Mouse (Mus musculus) CH12.LX (cell line): Measurements from ENCODE around the gene AW549877.

ENCODE experiments used
- CTCF ChIP-seq, 2 experiments: IDR thresholded peaks in 1 of 2; conservative IDR thresholded peaks in 1 of 2; 2 replicates each; pipeline ENCODE4 v1.5.1; 2011 to 2012; ENCODE audit warnings: low read depth in 2 of 2, low read length in 2 of 2, improper control_type of control experiment in 1 of 2, inconsistent platforms in 1 of 2, mild to moderate bottlenecking in 1 of 2, moderate library complexity in 1 of 2
- E2F4 ChIP-seq: IDR thresholded peaks from 2 replicates; pipeline ENCODE4 v1.6.1; 2011; ENCODE audit warnings: low read depth, low read length, improper control_type of control experiment; ENCODE audit not compliant: insufficient replicate concordance
- EP300 ChIP-seq: IDR thresholded peaks from 2 replicates; pipeline ENCODE4 v1.6.1; 2011; ENCODE audit warnings: low read length, improper control_type of control experiment
- HCFC1 ChIP-seq: IDR thresholded peaks from 2 replicates; pipeline ENCODE4 v1.6.1; 2012; ENCODE audit warnings: low read depth, mild to moderate bottlenecking, inconsistent platforms, low read length, improper control_type of control experiment
- JUN ChIP-seq: IDR thresholded peaks from 2 replicates; pipeline ENCODE4 v1.6.1; 2011; ENCODE audit warnings: low read depth, mild to moderate bottlenecking, low read length, improper control_type of control experiment, moderate library complexity; ENCODE audit not compliant: insufficient read depth
- KAT2A ChIP-seq: IDR thresholded peaks from 2 replicates; pipeline ENCODE4 v1.6.1; 2012; ENCODE audit warnings: low read length, improper control_type of control experiment, inconsistent platforms; ENCODE audit not compliant: insufficient replicate concordance
- MAZ ChIP-seq: IDR thresholded peaks from 2 replicates; pipeline ENCODE4 v1.6.1; 2012; ENCODE audit warnings: low read depth, mild to moderate bottlenecking, inconsistent platforms, low read length, improper control_type of control experiment, moderate library complexity
- NELFE ChIP-seq: IDR thresholded peaks from 2 replicates; pipeline ENCODE4 v1.6.1; 2011; ENCODE audit warnings: low read depth, low read length, improper control_type of control experiment
- POLR2A ChIP-seq: IDR thresholded peaks from 2 replicates; pipeline ENCODE4 v1.6.1; 2011; ENCODE audit warnings: low read depth, mild to moderate bottlenecking, improper control_type of control experiment, low read length
- POLR2AphosphoS2 ChIP-seq: IDR thresholded peaks from 2 replicates; pipeline ENCODE4 v1.6.1; 2011; ENCODE audit warnings: low read depth, low read length, improper control_type of control experiment
- RAD21 ChIP-seq: IDR thresholded peaks from 2 replicates; pipeline ENCODE4 v1.6.1; 2011; ENCODE audit warnings: low read depth, mild to moderate bottlenecking, low read length, improper control_type of control experiment, moderate library complexity

- TF ChIP-seq NELFE (no peak), E2F4 (no peak), POLR2A (no peak), HCFC1 (no peak), KAT2A (no peak), POLR2AphosphoS2 (no peak), CTCF (conservative IDR thresholded peaks at IDR 0.05 in 1 of 2, IDR thresholded peaks at IDR 0.05 in 1 of 2; ENCODE audit: low read depth in 2 of 2, low read length in 2 of 2) (no peak), RAD21 (no peak), MAZ (no peak), EP300 (no peak), JUN (no peak)
Observed at GRCm38 (mm10) chr15:3979871-3980270, 15.7 kb downstream of the AW549877 start.
